Mouse (Mus musculus) limb, embryonic 15.5 days (tissue): ENCODE measurements at regions not wholly inside any gene's neighbourhood (a gene's known extent, or its start where the extent isn't known, plus 50 kb on each side); places are given as distances from the start of the nearest gene placed in this dataset.

Source experiments
- ATAC-seq: fragments of 200-750 bp; cut with Nextera tagmentation; 2 replicates; pipeline ENCODE4 v1.8.0; 2017; ENCODE audit warnings: low read depth, moderate TSS enrichment; ENCODE audit not compliant: insufficient number of reproducible peaks, low FRiP score, low TSS enrichment
- H3K27ac ChIP-seq: fragments of 300-500 bp; sonication (generic); 2 replicates; pipeline ENCODE4 v1.5.1; 2015; ENCODE audit warnings: moderate library complexity, mild to moderate bottlenecking, inconsistent platforms
- H3K27me3 ChIP-seq: fragments of 300-500 bp; sonication (generic); 2 replicates; pipeline ENCODE4 v1.6.1; 2015; ENCODE audit warnings: inconsistent platforms
- H3K36me3 ChIP-seq: fragments of 300-500 bp; sonication (generic); 2 replicates; pipeline ENCODE4 v1.6.1; 2015; ENCODE audit warnings: inconsistent platforms
- H3K4me1 ChIP-seq: fragments of 300-500 bp; sonication (generic); 2 replicates; pipeline ENCODE4 v1.6.1; 2015; ENCODE audit warnings: inconsistent platforms
- H3K4me2 ChIP-seq: fragments of 300-500 bp; sonication (generic); 2 replicates; pipeline ENCODE4 v1.6.1; 2015; ENCODE audit warnings: mild to moderate bottlenecking, inconsistent platforms
- H3K4me3 ChIP-seq: fragments of 300-500 bp; sonication (generic); 2 replicates; pipeline ENCODE4 v1.5.1; 2015; ENCODE audit warnings: mild to moderate bottlenecking, inconsistent platforms
- H3K9ac ChIP-seq: fragments of 300-500 bp; sonication (generic); 2 replicates; pipeline ENCODE4 v1.6.1; 2015; ENCODE audit warnings: inconsistent platforms
- H3K9me3 ChIP-seq: fragments of 300-500 bp; sonication (generic); 2 replicates; pipeline ENCODE4 v1.6.1; 2016; ENCODE audit warnings: inconsistent platforms
- WGBS: fragments of 180-500 bp; shearing (Covaris S2); methylation state at CpG from one replicate; pipeline ENCODE4 v1.1.7; 2015; 5-methylcytosine and 5-hydroxymethylcytosine counted together

DNA sequence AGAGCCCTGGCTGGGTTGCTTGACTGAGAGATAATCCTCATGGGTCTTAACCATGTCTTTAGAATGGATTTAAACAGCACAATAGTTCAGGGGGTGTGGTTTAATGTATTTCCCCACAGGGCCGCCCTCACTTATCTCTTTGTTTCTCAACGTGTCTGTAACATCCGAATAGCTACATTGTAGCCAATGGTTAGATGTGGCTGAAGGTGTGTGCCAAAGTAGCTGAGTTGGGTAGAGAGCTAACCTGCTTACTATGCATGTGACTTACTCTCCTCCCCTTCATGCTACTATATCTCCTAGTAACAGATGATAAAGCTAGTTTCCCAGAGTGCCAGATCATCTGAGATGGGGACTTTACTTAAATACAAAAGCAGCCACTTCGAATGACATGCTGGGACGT lies 213.2 kb upstream of the Prok2 start:
- Histone ChIP-seq H3K36me3 (no peaks in the 10 kb centered on the region), H3K4me2 (no peak overlapping the region), H3K4me3 (no peak overlapping the region), H3K27ac (no peak overlapping the region), H3K4me1 (peaks cover 18% of the 10 kb centered on the region), H3K27me3 (no peaks in the 10 kb centered on the region), H3K9ac (no peak overlapping the region), H3K9me3 (no peaks in the 10 kb centered on the region)
- ATAC-seq: no peak
- 45% methylated on average over 5 of the region's 5 CpGs for WGBS

DNA sequence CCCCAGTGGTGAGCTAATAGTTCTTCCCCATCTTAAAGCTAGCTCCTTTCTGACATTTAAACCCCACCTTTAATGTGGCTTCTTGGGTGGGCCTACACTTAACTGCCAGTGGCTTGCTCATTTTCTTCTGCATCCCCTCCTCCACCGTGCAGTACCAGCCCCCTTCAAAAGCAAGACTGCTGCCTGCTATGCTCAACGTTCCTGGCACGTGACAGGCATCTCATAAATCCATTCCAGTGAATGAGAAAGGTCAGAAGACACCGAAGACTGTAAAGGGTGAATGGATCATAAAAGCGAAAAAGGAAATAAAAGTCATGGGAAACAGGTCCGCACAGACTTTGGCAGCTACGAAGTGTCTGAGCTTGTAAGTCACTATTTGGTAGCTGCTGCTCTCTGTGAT lies 212.8 kb upstream of the Prok2 start:
- H3K9me3 ChIP-seq: no peaks in the 10 kb centered on the region
- no peak overlapping the region for H3K4me2 ChIP-seq
- no peak overlapping the region for H3K4me3 ChIP-seq
- no peak for ATAC-seq
- peaks cover 20% of the 10 kb centered on the region for H3K4me1 ChIP-seq
- no peaks in the 10 kb centered on the region for H3K27me3 ChIP-seq
- WGBS: 6% methylated on average over 7 of the region's 7 CpGs
- H3K9ac ChIP-seq: no peak overlapping the region
- no peak overlapping the region for H3K27ac ChIP-seq
- no peaks in the 10 kb centered on the region for H3K36me3 ChIP-seq

DNA sequence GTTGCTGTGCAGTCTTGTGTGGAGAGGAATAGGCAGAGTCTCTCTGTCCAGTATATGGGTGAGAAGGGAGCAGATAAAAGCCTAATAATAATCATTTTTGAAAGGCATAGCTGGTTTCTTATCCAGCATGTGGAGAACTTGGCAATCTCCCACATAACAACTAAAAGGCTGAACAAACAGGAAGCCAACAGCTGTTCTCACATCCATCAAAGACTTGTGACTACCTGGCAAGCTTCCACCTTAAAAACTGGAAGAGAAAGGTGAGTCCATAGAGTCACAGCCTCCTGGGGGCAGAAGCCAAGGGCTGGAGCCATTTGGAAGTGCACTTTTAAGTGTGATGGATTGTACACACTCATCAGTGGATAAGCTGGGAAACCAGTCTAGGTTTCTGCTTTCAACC lies 210.5 kb upstream of the Prok2 start:
- no peaks in the 10 kb centered on the region; the same call in 1 of the 2 replicates for H3K27me3 ChIP-seq
- peaks cover 25% of the 10 kb centered on the region for H3K4me1 ChIP-seq

DNA sequence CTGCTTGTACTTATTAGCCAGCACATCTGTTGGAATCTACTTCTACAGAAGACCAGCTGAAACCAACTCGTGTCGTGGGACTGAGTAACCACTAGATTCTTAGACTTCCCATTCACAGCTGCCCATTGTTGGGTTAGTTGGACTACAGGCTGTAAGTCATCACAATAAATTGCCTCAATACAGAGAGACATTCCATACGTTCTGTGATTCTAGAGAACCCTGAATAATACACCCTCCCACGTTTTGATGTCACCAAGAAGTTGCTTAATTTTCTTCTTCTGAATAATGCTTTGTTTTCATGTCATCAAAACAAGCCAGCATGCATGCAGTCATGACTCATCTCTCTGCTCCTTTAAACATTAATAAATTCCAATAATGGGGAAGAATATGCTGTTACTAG lies 209.2 kb upstream of the Prok2 start:
- no peaks in the 10 kb centered on the region for H3K9me3 ChIP-seq
- peaks cover 25% of the 10 kb centered on the region for H3K4me1 ChIP-seq
- no peak overlapping the region for H3K27ac ChIP-seq
- no peak overlapping the region for H3K9ac ChIP-seq
- H3K4me3 ChIP-seq: no peak overlapping the region
- ATAC-seq: no peak
- H3K4me2 ChIP-seq: no peak overlapping the region
- no peaks in the 10 kb centered on the region; the same call in 1 of the 2 replicates for H3K27me3 ChIP-seq
- no peaks in the 10 kb centered on the region for H3K36me3 ChIP-seq
- WGBS: 79% methylated on average over 4 of the region's 4 CpGs

More for the DNA sequence above, 210.5 kb upstream of the Prok2 start:
- no peak for ATAC-seq
- Histone ChIP-seq H3K4me3 (no peak overlapping the region), H3K36me3 (no peaks in the 10 kb centered on the region), H3K4me2 (no peak overlapping the region), H3K27ac (no peak overlapping the region), H3K9ac (no peak overlapping the region), H3K9me3 (no peaks in the 10 kb centered on the region)

DNA sequence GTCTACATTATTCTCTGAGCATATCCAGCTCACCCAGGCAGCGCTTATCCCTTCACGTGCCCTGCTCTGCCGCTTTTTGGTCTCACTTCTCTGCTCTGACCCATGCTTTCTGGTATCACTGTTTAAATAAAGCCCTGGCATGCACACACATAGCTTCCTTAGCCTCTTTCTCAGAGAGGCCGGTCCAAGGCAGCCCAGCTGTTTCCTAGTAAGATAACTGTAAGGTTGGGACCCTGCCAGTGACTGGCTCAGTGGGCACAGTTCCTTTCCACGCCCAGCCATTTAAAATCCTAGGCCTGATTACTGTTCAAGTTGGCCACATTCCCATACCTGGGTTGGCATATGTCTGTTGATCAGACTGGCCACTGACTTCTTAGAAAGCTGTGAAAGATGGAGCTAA lies 208.2 kb upstream of the Prok2 start:
- H3K9me3 ChIP-seq: no peaks in the 10 kb centered on the region
- ATAC-seq: no peak

DNA sequence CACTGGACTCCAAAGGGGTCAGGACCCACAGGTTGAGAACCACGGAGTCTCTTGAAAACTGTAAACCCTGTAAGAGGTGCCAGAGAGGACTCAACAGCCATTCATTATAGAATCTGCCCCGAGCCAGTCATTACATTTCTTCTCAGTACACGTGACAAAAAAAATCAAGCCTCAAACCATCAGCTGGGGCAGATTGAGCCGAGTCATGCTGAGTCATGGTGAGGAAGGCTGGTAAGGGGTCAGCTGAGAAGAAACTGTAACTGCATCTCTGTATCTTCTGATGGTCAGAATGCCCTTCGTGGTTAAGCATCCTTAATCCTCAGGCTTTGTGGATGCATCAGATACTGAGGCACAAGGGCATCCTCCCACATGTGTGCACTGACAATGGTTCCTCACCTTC lies 207.2 kb upstream of the Prok2 start:
- ATAC-seq: no peak
- peaks cover 11% of the 10 kb centered on the region; the same call in 1 of the 2 replicates for H3K4me1 ChIP-seq

More for the DNA sequence above, 208.2 kb upstream of the Prok2 start:
- WGBS: 68% methylated on average over 5 of the region's 5 CpGs
- Histone ChIP-seq H3K9ac (no peak overlapping the region), H3K36me3 (no peaks in the 10 kb centered on the region), H3K4me1 (peaks cover 21% of the 10 kb centered on the region), H3K27me3 (no peaks in the 10 kb centered on the region; the same call in 1 of the 2 replicates), H3K4me3 (no peak overlapping the region), H3K27ac (no peak overlapping the region), H3K4me2 (no peak overlapping the region)

DNA sequence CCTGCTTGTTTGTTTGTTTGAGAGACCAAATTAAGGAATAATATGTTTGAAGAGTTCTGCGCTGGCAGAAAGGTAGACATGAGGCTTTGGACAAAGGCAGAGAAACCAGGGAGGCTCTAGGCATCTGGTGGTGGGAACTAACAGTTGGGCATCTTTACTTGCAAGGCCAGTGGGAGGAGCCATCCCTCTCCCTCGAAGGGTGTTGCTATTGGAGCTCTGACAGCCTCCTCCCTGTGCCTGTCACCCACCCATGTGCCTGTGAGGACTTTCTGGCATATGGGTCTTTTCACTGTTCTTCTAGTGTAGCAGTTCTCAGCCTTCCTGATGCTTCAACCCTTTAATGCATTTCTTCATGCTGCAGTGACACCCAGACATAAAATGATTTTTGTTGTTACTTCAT lies 206.7 kb upstream of the Prok2 start:
- Histone ChIP-seq H3K4me1 (peaks cover 7% of the 10 kb centered on the region; the same call in 1 of the 2 replicates), H3K27me3 (no peaks in the 10 kb centered on the region; the same call in 1 of the 2 replicates)
- WGBS: 52% methylated on average over 2 of the region's 2 CpGs

More for the DNA sequence above, 207.2 kb upstream of the Prok2 start:
- Histone ChIP-seq H3K4me3 (no peak overlapping the region), H3K9ac (no peak overlapping the region), H3K4me2 (no peak overlapping the region), H3K9me3 (no peaks in the 10 kb centered on the region), H3K27ac (no peak overlapping the region), H3K27me3 (no peaks in the 10 kb centered on the region; the same call in 1 of the 2 replicates), H3K36me3 (no peaks in the 10 kb centered on the region)
- 64% methylated on average over 5 of the region's 5 CpGs for WGBS

DNA sequence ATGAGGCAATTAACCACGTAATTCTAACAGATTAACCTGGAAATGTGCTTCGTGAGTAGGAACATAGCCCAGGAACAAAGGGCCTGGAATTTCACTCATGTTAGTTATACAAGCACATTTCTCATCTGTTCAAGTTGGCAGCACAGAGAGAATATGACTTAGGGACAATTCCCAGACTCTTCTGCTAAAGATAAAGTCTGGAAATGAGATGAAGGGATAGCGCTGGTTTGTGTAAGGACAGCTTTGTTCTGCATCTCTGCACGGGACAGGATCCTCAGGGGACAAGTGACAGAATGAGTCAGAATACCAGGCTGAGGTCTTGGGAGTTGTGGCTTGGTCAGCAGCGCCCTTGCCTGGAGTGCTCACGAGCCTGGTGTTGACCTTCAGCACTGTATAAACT lies 206.2 kb upstream of the Prok2 start:
- H3K27ac ChIP-seq: no peak overlapping the region
- no peaks in the 10 kb centered on the region; the same call in 1 of the 2 replicates for H3K27me3 ChIP-seq
- no peaks in the 10 kb centered on the region for H3K9me3 ChIP-seq
- peaks cover 7% of the 10 kb centered on the region; the same call in 1 of the 2 replicates for H3K4me1 ChIP-seq
- no peaks in the 10 kb centered on the region for H3K36me3 ChIP-seq
- no peak for ATAC-seq
- 48% methylated on average over 6 of the region's 6 CpGs for WGBS
- no peak overlapping the region for H3K4me3 ChIP-seq
- H3K9ac ChIP-seq: no peak overlapping the region
- H3K4me2 ChIP-seq: no peak overlapping the region

More for the DNA sequence above, 206.7 kb upstream of the Prok2 start:
- no peak for ATAC-seq
- Histone ChIP-seq H3K9me3 (no peaks in the 10 kb centered on the region), H3K4me3 (no peak overlapping the region), H3K27ac (no peak overlapping the region), H3K36me3 (no peaks in the 10 kb centered on the region), H3K4me2 (no peak overlapping the region), H3K9ac (no peak overlapping the region)

DNA sequence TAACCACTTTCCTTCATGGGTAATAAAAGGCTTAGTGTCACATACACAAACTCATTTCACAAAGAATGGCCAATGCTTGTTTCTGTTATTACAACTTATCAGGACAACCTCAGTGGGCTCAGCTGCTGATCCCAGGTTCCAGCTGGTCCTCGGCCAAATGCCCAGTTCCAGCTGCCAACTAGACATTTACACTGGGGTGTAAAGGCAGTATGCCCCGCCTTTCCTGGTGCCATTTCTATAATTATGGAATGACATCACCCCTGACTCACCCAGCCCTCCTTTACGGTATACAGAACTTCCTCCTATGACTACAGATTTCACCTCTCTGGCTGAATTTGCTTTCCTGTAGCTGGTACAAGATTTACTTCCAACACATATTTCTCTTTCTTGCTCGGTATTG lies 205.4 kb upstream of the Prok2 start:
- H3K27ac ChIP-seq: no peak overlapping the region
- H3K36me3 ChIP-seq: no peaks in the 10 kb centered on the region
- no peak for ATAC-seq
- H3K4me1 ChIP-seq: peaks cover 7% of the 10 kb centered on the region; the same call in 1 of the 2 replicates
- no peak overlapping the region for H3K4me2 ChIP-seq
- H3K9me3 ChIP-seq: no peaks in the 10 kb centered on the region
- no peak overlapping the region for H3K9ac ChIP-seq
- H3K4me3 ChIP-seq: no peak overlapping the region
- H3K27me3 ChIP-seq: no peaks in the 10 kb centered on the region; the same call in 1 of the 2 replicates
- 58% methylated on average over 4 of the region's 4 CpGs for WGBS

DNA sequence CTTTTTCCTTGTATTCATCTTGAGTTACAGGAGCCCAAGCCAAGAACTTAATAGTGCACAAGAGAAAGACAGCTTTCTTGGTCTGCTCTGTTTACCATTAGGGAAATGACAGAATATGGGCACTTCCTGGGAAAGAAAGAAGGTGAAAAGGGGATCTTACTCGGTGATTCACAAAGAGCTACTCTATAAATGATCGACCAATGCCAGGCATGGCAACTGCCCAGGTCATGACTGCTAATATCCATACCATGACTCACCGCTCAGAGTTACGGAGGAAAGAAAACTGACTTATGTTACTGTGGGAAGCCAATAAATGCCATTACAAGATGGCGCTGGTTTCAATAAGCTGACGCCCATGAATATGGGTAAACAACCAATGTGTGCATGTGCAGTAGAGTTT lies 204.1 kb upstream of the Prok2 start:
- 74% methylated on average over 6 of the region's 6 CpGs for WGBS
- Histone ChIP-seq H3K4me3 (no peak overlapping the region), H3K27me3 (peaks cover 5% of the 10 kb centered on the region; the same call in 1 of the 2 replicates), H3K9ac (no peak overlapping the region), H3K36me3 (no peaks in the 10 kb centered on the region), H3K4me2 (no peak overlapping the region), H3K9me3 (no peaks in the 10 kb centered on the region), H3K4me1 (peaks cover 7% of the 10 kb centered on the region; the same call in 1 of the 2 replicates), H3K27ac (no peak overlapping the region)
- no peak for ATAC-seq

DNA sequence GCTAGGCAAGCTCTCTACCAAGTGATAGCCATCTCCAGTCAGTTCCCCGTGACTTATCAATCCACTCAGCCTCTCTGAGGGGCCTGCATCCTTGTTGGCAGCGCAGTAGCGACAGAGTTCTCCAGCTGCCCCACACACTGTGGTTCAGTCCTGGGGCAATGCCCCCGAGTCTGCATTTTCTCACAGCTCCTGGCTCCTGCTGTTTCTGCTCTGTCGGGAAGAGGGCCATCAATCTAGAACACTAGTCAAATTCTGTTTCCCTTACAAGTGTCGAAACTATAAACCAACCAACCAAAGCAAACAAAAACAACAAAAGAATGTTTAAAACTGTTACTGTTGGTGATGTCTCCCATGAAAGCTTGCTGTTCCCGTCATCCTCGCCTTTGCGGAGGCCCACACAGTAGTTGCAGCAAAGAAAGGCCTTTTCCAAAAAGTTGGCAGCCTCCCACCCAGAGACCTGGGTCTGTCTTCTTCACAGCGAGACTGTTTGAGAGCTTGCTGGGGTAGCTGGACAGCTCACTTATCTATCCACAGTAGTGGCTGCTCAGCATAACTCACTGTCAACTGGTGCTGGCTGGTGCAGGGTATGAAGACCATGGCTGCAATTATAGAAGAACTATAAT lies 201.9 kb upstream of the Prok2 start:
- 49% methylated on average over 10 of the region's 10 CpGs for WGBS
- Histone ChIP-seq H3K36me3 (no peaks in the 10 kb centered on the region), H3K27me3 (peaks cover 15% of the 10 kb centered on the region; the same call in 1 of the 2 replicates), H3K4me3 (no peak overlapping the region), H3K9me3 (no peaks in the 10 kb centered on the region), H3K9ac (no peak overlapping the region), H3K27ac (no peak overlapping the region), H3K4me2 (no peak overlapping the region), H3K4me1 (peaks cover 3% of the 10 kb centered on the region; the same call in 1 of the 2 replicates)
- no peak for ATAC-seq

DNA sequence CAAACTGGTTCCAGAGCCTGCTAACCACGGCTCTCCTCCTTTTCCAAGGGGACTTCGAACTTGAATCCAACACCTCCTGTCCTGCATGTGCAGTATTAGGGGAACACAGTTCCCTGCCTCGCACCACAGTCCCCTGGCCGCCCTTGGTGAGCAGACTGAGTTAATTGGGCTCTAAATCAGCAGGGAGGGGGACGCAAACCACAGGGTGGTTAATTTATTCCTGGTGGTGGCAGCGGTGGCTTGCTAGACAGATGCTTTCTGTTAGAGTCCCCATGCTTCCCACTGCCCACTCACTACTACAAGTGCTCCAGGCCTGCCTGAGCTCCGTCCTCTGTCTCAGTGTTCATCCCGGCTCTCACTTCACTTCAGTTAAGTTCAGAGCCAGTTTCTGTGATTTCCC lies 198.0 kb upstream of the Prok2 start:
- no peaks in the 10 kb centered on the region for H3K36me3 ChIP-seq
- peaks cover 15% of the 10 kb centered on the region; the same call in 1 of the 2 replicates for H3K27me3 ChIP-seq
- H3K9me3 ChIP-seq: no peaks in the 10 kb centered on the region
- no peaks in the 10 kb centered on the region for H3K4me1 ChIP-seq
- H3K4me2 ChIP-seq: no peak overlapping the region
- no peak overlapping the region for H3K4me3 ChIP-seq
- no peak overlapping the region for H3K9ac ChIP-seq
- ATAC-seq: no peak
- WGBS: 33% methylated on average over 8 of the region's 8 CpGs
- no peak overlapping the region for H3K27ac ChIP-seq
